ENCODE assay signal across 8 mouse cellular contexts in genomic region chr10:106585476-106586080, GRCm38 (mm10).
DNase-seq lines count a peak whose midpoint lies in the region; ATAC-seq and TF ChIP-seq lines count a peak whose summit lies in the region.

No protein-coding gene starts in this region.

- 5% methylated on average over 4 of the region's 4 CpGs for WGBS in heart, embryonic 12.5 days
- 3% methylated on average over 4 of the region's 4 CpGs for WGBS in forebrain, embryonic 16.5 days
- WGBS in neural tube, embryonic 15.5 days = 6% methylated on average over 4 of the region's 4 CpGs

- no peaks in the 10 kb centered on the region for H3K27me3 ChIP-seq in heart, embryonic 12.5 days (replicated peaks)
- H3K27me3 ChIP-seq in forebrain, embryonic 16.5 days (replicated peaks; ENCODE audit: control insufficient read depth, insufficient read depth, low read length) = no peaks in the 10 kb centered on the region
- no peaks in the 10 kb centered on the region for H3K27me3 ChIP-seq in neural tube, embryonic 15.5 days (replicated peaks)

- no peak overlapping the region for H3K4me2 ChIP-seq in heart, embryonic 12.5 days
- H3K4me2 ChIP-seq in forebrain, embryonic 16.5 days (ENCODE audit: low read length) = no peak overlapping the region
- no peak overlapping the region for H3K4me2 ChIP-seq in neural tube, embryonic 15.5 days

- no peak overlapping the region for H3K4me3 ChIP-seq in heart, embryonic 12.5 days
- H3K4me3 ChIP-seq in forebrain, embryonic 16.5 days (replicated peaks; ENCODE audit: low read length) = no peak overlapping the region
- no peak overlapping the region for H3K4me3 ChIP-seq in left cerebral cortex, adult 2 months
- H3K4me3 ChIP-seq in neural tube, embryonic 15.5 days (replicated peaks) = no peak overlapping the region

- no peaks in the 10 kb centered on the region for H3K36me3 ChIP-seq in heart, embryonic 12.5 days
- no peaks in the 10 kb centered on the region for H3K36me3 ChIP-seq in forebrain, embryonic 16.5 days (ENCODE audit: control insufficient read depth, insufficient read depth)
- H3K36me3 ChIP-seq in neural tube, embryonic 15.5 days = no peaks in the 10 kb centered on the region

- intact Hi-C loops in left cerebral cortex, adult 2 months (cut with DNase I) = loop anchor here (1.0 to 10.0 kb wide), 5 partner anchors 73 to 719 kb away; no protein-coding TSS in a partner anchor

- peak; percentile 85 for TF ChIP-seq CTCF in left cerebral cortex, adult 2 months (IDR thresholded peaks at IDR 0.05)

- no peak overlapping the region for H3K9ac ChIP-seq in heart, embryonic 12.5 days
- H3K9ac ChIP-seq in forebrain, embryonic 16.5 days (replicated peaks; ENCODE audit: low read depth, low read length) = no peak overlapping the region
- no peak overlapping the region for H3K9ac ChIP-seq in neural tube, embryonic 15.5 days (replicated peaks)

- peak; percentile 12 for DNase-seq in heart, adult 8-10 months (ENCODE audit: low spot score)
- peak; percentile 52 for DNase-seq in 416B (ENCODE audit: low read depth)
- peak; percentile 3 for DNase-seq in c-Kit-positive CD71-positive TER-119-positive erythroid progenitor cells, embryonic 14.5 days (ENCODE audit: low spot score)
- DNase-seq in left cerebral cortex, adult 2 months (ENCODE audit: extremely low spot score in 1 of 2, low spot score in 2 of 2) = peak in 1 of 2 experiments; percentile 24
- no peak for DNase-seq in ovary, adult 18-20 months (ENCODE audit: low spot score)

- no peak for ATAC-seq in heart, embryonic 12.5 days (ENCODE audit: insufficient number of reproducible peaks, low FRiP score)
- peak; percentile 81 for ATAC-seq in forebrain, embryonic 16.5 days
- peak; percentile 40; the same call in 1 of the 2 replicates for ATAC-seq in neural tube, embryonic 15.5 days (ENCODE audit: low FRiP score)

- no peaks in the 10 kb centered on the region for H3K9me3 ChIP-seq in heart, embryonic 12.5 days (replicated peaks)
- no peaks in the 10 kb centered on the region for H3K9me3 ChIP-seq in forebrain, embryonic 16.5 days (ENCODE audit: control insufficient read depth, low read length)
- H3K9me3 ChIP-seq in neural tube, embryonic 15.5 days (replicated peaks) = no peaks in the 10 kb centered on the region

- H3K27ac ChIP-seq in heart, embryonic 12.5 days (ENCODE audit: poor library complexity, severe bottlenecking) = no peak overlapping the region
- H3K27ac ChIP-seq in forebrain, embryonic 16.5 days (ENCODE audit: low read length) = no peak overlapping the region
- no peak overlapping the region for H3K27ac ChIP-seq in left cerebral cortex, adult 2 months
- H3K27ac ChIP-seq in neural tube, embryonic 15.5 days (replicated peaks) = no peak overlapping the region

- no peaks in the 10 kb centered on the region for H3K4me1 ChIP-seq in heart, embryonic 12.5 days (replicated peaks)
- H3K4me1 ChIP-seq in forebrain, embryonic 16.5 days (replicated peaks; ENCODE audit: control insufficient read depth, insufficient read depth, low read length) = peaks cover 4% of the 10 kb centered on the region
- H3K4me1 ChIP-seq in neural tube, embryonic 15.5 days = no peaks in the 10 kb centered on the region
